Mouse (Mus musculus) olfactory bulb, adult 2 months (tissue): Measurements from ENCODE around the gene Cbx7. TPM values are rescaled to one million over a fixed set of nuclear protein-coding genes. Genes with fewer than 3 reads are reported as not detected.

Experiments used
- H3K27ac ChIP-seq: fragments of 200-500 bp; 2 replicates; pipeline ENCODE4 v1.5.1; 2012; ENCODE audit warnings: low read depth, low read length; ENCODE audit not compliant: insufficient read depth
- H3K4me1 ChIP-seq: fragments of 200-500 bp; 2 replicates; pipeline ENCODE4 v1.6.1; 2012; ENCODE audit warnings: low read length; ENCODE audit not compliant: control insufficient read depth, insufficient read depth
- H3K4me3 ChIP-seq: fragments of 200-500 bp; 2 replicates; pipeline ENCODE4 v1.5.1; 2012; ENCODE audit warnings: mild to moderate bottlenecking, low read depth, low read length, moderate library complexity; ENCODE audit not compliant: insufficient read depth
- CTCF ChIP-seq: fragments of 200-500 bp; IDR thresholded peaks from 2 replicates; pipeline ENCODE4 v1.5.1; 2012; ENCODE audit warnings: low read depth, mild to moderate bottlenecking, low read length, moderate library complexity; ENCODE audit not compliant: insufficient read depth
- POLR2A ChIP-seq: fragments of 200-500 bp; IDR thresholded peaks from 2 replicates; pipeline ENCODE4 v1.6.1; 2012; ENCODE audit warnings: mild to moderate bottlenecking, low read depth, low read length, moderate library complexity; ENCODE audit not compliant: insufficient read depth
- WGBS: fragments of 180-500 bp; shearing (Covaris S2); methylation state at CpG from one replicate; pipeline ENCODE4 v1.1.7; 2018; 5-methylcytosine and 5-hydroxymethylcytosine counted together
- polyA plus RNA-seq: library from polyadenylated mRNA; stranded (reverse); fragments of >200 nt; gene quantifications from 2 replicates; pipeline ENCODE4 v1.2.4, GENCODE M21; 2012; ENCODE audit warnings: low replicate concordance; ENCODE audit not compliant: missing spikeins, insufficient read depth, insufficient read length

The Cbx7 gene
- polyA plus RNA-seq, 1 experiment: not detected

- Histone ChIP-seq H3K4me3 (no peak overlapping the region), H3K4me1 (no peaks in the 10 kb centered on the region), H3K27ac (no peak overlapping the region)
- no peak for TF ChIP-seq POLR2A
- TF ChIP-seq CTCF: no peak
- WGBS: 43% methylated on average over 11 of the region's 11 CpGs
Observed at GRCm38 (mm10) chr15:79985471-79985870, 14.6 kb upstream of the Cbx7 start.

GRCm38 (mm10) chr15:79984152-79984551, 13.2 kb upstream of the Cbx7 start:
- WGBS: 67% methylated on average over 7 of the region's 7 CpGs
- H3K4me3 ChIP-seq: no peak overlapping the region
- H3K27ac ChIP-seq: no peak overlapping the region
- TF ChIP-seq CTCF (no peak), POLR2A (no peak)
- no peaks in the 10 kb centered on the region for H3K4me1 ChIP-seq

DNA sequence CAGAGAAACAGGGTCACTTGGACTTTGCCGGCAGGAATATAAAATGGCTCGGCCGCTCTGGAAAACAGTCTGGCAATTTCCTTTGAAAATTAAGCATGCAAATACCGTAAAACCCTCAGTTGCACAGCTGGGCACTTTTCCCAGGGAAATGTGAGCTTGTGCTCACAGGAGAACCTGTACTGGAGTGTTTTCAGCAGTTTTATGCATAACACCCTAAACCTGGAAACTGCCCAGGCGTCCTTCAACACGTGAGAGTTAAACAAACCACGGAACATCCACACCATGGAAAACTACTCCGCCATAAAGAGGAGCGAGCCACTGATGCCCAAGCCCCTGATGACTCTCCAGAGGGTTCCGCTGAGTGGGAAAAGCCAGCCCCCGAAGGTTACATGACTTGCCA, 9.8 kb upstream of the Cbx7 start:
- Histone ChIP-seq H3K4me3 (no peak overlapping the region), H3K27ac (no peak overlapping the region), H3K4me1 (no peaks in the 10 kb centered on the region)
- TF ChIP-seq POLR2A: no peak
- no peak for TF ChIP-seq CTCF
- WGBS: 67% methylated on average over 11 of the region's 11 CpGs

DNA sequence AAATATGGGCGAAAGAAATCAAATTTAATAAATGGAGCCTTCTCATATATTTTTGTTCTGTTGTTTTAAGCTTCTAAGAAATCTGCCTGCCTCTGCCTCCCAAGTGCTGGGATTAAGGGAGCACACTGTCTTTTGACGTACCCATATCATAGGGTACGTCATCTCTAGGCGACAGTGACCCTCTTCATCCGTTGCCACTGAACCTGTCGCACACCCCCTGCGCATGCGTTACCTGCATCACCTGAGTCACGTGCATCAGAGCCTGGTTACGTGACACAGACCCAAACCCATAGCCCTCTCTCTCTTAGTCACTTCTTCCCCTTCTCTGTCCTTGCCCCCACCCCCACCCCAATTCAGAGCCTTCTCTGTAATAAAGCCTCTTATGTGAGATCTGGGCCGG, 1.3 kb upstream of the Cbx7 start:
- H3K27ac ChIP-seq: no peak overlapping the region
- 97% methylated on average over 11 of the region's 11 CpGs for WGBS
- H3K4me3 ChIP-seq: no peak overlapping the region
- no peak for TF ChIP-seq POLR2A
- no peak for TF ChIP-seq CTCF
- H3K4me1 ChIP-seq: no peaks in the 10 kb centered on the region

- no peaks in the 10 kb centered on the region for H3K4me1 ChIP-seq
- H3K27ac ChIP-seq: no peak overlapping the region
- 96% methylated on average over 18 of the region's 18 CpGs for WGBS
- H3K4me3 ChIP-seq: no peak overlapping the region
- no peak for TF ChIP-seq CTCF
- TF ChIP-seq POLR2A: no peak
Observed at GRCm38 (mm10) chr15:79970491-79970890, 428 bp downstream of the Cbx7 start.

- TF ChIP-seq POLR2A (no peak), CTCF (no peak)
- no peak overlapping the region for H3K27ac ChIP-seq
- H3K4me1 ChIP-seq: peaks cover 4% of the 10 kb centered on the region
- WGBS: 86% methylated on average over 6 of the region's 6 CpGs
- H3K4me3 ChIP-seq: no peak overlapping the region
Observed at GRCm38 (mm10) chr15:79967346-79967745, 3.6 kb downstream of the Cbx7 start.

GRCm38 (mm10) chr15:79964376-79964775, 6.5 kb downstream of the Cbx7 start:
- 87% methylated on average over 7 of the region's 7 CpGs for WGBS
- Histone ChIP-seq H3K4me3 (no peak overlapping the region), H3K27ac (no peak overlapping the region), H3K4me1 (peaks cover 13% of the 10 kb centered on the region)
- TF ChIP-seq CTCF (no peak), POLR2A (no peak)

GRCm38 (mm10) chr15:79962661-79963060, 8.3 kb downstream of the Cbx7 start:
- no peak for TF ChIP-seq POLR2A
- no peak for TF ChIP-seq CTCF
- Histone ChIP-seq H3K4me1 (peaks cover 15% of the 10 kb centered on the region), H3K4me3 (no peak overlapping the region), H3K27ac (no peak overlapping the region)
- 71% methylated on average over 18 of the region's 18 CpGs for WGBS

DNA sequence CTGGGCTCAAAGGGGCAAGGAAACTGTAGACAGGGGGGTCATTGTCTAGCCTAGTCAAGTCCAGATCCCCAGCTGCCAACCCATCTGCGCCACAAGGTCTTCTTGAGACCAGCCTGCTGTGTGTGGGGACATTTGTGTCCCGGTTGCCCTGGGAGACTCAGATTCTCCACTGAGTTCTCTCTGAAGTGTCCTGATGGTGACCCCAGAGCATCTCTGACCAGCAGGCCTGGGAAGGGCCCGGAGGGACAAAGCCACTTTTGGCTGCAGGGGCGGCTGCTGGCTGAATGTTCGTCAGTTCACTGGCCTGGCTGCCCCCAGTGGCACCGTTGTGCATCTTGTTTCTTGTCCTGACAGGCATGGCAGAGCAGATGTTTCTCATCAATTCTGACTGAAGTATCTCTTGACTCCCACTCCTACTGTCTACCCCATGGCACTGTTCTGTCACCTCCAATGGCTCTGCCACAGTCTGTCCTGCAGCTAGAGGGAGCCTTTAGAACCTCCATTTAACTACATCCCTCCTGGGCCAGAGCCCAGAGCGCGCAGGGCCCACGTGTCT, 9.5 kb downstream of the Cbx7 start:
- no peak overlapping the region for H3K27ac ChIP-seq
- WGBS: 80% methylated on average over 9 of the region's 9 CpGs
- TF ChIP-seq CTCF (no peak), POLR2A (no peak)
- H3K4me3 ChIP-seq: no peak overlapping the region
- peaks cover 17% of the 10 kb centered on the region for H3K4me1 ChIP-seq

DNA sequence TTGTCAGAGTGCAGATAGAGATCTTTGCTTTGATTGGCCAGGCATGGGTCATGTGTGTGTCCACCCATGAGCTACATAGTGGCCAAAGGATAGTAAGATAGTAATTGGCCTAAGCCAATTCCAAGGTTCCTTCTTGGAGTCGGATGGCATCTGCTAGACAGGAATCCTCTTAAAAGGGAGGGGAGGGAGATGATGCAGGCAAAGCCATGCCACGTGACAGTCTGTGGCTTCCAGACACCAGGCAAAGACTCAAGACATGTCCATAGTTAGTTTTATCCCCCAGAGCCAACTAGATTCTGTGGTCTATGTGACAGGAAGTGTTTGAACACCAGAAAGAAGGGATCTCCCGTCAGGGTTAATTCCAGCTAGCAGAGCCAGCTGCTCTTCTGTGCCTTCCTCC, 12.5 kb downstream of the Cbx7 start:
- peaks cover 18% of the 10 kb centered on the region for H3K4me1 ChIP-seq
- H3K4me3 ChIP-seq: no peak overlapping the region
- TF ChIP-seq POLR2A: no peak
- H3K27ac ChIP-seq: no peak overlapping the region
- WGBS: 53% methylated on average over 3 of the region's 3 CpGs
